Mouse (Mus musculus) E14TG2a.4 (cell line): ENCODE results near the gene Dcaf10.

ENCODE experiments used
- CTCF ChIP-seq: conservative IDR thresholded peaks from 2 replicates; pipeline ENCODE4 v1.5.1; 2014; ENCODE audit warnings: low read length
- NANOG ChIP-seq: IDR thresholded peaks from 2 replicates; pipeline ENCODE4 v1.6.1; 2014; ENCODE audit warnings: borderline replicate concordance, low read length, mixed read lengths

- TF ChIP-seq CTCF (no peak), NANOG (no peak)
Observed at GRCm38 (mm10) chr4:45308606-45309005, 33.3 kb upstream of the Dcaf10 start.
